Mouse (Mus musculus): ENCODE data around the gene Abcb9. TPM values are rescaled to one million over a fixed set of nuclear protein-coding genes. Genes with fewer than 3 reads are reported as not detected.
A peak's percentile ranks its signal among the peaks of the same experiment; 100 is the strongest.

Abcb9 gene
- polyA plus RNA-seq, 1 experiment, result 3.8 TPM

DNA sequence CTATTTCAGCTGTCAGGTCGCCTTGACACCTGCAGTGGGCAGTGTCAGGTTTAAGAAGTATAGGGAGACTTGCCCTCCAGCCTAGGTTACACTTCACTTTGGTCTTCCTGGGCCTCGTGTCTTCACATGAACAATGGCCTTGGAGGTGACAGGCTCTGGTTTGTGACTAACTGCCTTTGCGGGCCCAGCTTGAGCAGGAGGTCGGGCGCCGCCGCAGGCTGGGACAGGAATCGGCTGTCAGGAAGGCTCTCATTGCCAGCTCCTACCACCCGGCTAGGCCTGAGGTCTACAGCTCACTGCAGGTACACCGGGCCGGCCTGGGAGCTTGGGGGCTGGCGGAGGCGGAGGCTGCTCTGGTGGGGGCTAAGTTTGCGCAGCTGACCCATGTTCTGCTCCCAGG is 17.4 kb upstream of the Abcb9 start:
- H3K27ac ChIP-seq (ENCODE audit: insufficient read depth, low read length), result peak overlapping the region; percentile 28; the same call in 1 of the 2 replicates
- H3K4me1 ChIP-seq (ENCODE audit: control insufficient read depth, insufficient read depth, low read length), result peaks cover 6% of the 10 kb centered on the region
- peak overlapping the region; percentile 85 for H3K4me3 ChIP-seq (ENCODE audit: insufficient read depth, low read length)
- TF ChIP-seq CTCF (IDR thresholded peaks at IDR 0.05; ENCODE audit: borderline replicate concordance, insufficient read depth, low read length), result peak; percentile 53; the same call in 1 of the 2 replicates
- TF ChIP-seq POLR2A (IDR thresholded peaks at IDR 0.05; ENCODE audit: low read depth, low read length), result no peak; the same call in 1 of the 2 replicates

DNA sequence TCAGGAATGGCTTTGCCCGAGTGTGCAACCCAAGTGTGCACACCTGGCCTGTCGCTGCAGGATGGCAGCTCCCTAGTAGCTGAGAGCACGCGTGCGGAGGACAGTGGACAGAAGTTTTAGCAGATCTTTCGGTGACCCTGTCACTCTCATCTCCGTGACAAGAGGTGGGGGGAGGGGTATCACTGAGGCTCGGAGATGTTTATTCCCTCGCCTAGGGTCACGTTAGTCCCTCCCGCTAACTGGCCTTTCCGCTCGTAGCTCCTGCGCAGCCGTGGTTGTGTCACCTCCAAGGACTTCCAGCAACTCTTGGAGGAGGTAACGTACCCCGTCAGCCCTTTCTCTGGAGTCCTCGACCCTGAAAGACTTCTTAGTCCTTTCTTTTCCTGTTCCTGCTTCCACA is 16.9 kb upstream of the Abcb9 start:
- peak overlapping the region; percentile 28; the same call in 1 of the 2 replicates for H3K27ac ChIP-seq (ENCODE audit: insufficient read depth, low read length)
- TF ChIP-seq CTCF (IDR thresholded peaks at IDR 0.05; ENCODE audit: borderline replicate concordance, insufficient read depth, low read length), result no peak
- TF ChIP-seq POLR2A (IDR thresholded peaks at IDR 0.05; ENCODE audit: low read depth, low read length), result no peak
- peaks cover 6% of the 10 kb centered on the region for H3K4me1 ChIP-seq (ENCODE audit: control insufficient read depth, insufficient read depth, low read length)
- peak overlapping the region; percentile 85 for H3K4me3 ChIP-seq (ENCODE audit: insufficient read depth, low read length)

DNA sequence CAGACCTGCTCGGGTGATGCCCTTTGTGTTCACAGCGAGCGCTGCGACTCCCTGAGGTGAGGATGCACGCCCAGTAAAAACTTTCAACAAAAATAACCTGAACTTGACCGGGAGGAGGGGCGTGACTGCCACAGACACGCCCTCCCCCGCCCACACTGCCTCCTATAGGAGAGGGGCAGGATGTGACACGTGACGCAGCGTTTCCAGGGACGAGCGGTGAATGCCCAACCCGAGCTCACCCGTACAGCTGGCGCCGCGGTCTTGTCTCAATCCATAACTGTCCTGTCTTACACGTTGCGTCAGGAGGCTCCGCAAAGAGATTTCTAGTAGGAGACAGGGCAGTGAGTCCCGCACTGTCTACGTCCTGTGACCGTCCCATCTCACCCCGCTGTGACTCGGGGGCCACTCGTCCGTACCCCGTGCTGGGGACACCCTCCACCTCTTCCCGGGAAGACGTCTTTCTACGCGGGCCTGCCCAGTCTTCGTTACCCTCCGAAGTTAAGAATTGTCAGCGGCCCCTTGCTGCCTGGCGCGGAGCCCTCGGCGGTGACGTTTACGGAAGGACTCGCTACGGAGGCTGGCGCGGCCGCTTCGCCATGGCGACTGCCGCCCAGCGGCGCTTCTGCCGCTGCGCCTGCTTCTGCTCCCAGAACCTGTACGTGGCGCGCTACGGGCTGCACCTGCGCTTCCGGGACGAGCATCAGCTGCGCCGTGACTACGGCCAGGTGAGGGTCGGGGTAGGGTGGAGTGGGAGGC is 16.3 kb upstream of the Abcb9 start, which contains the start of gene Ogfod2:
TSS of gene Ogfod2 (plus strand) at position 556 of the 756 bp plus-strand sequence.
- peaks cover 2% of the 10 kb centered on the region for H3K4me1 ChIP-seq (ENCODE audit: control insufficient read depth, insufficient read depth, low read length)
- peak; percentile 89 for TF ChIP-seq POLR2A (IDR thresholded peaks at IDR 0.05; ENCODE audit: low read depth, low read length)
- no peak; the same call in 1 of the 2 replicates for TF ChIP-seq CTCF (IDR thresholded peaks at IDR 0.05; ENCODE audit: borderline replicate concordance, insufficient read depth, low read length)
- H3K27ac ChIP-seq (ENCODE audit: insufficient read depth, low read length), result peak within 1 kb of the TSS; percentile 87
- peak within 1 kb of the TSS; percentile 85 for H3K4me3 ChIP-seq (ENCODE audit: insufficient read depth, low read length)

DNA sequence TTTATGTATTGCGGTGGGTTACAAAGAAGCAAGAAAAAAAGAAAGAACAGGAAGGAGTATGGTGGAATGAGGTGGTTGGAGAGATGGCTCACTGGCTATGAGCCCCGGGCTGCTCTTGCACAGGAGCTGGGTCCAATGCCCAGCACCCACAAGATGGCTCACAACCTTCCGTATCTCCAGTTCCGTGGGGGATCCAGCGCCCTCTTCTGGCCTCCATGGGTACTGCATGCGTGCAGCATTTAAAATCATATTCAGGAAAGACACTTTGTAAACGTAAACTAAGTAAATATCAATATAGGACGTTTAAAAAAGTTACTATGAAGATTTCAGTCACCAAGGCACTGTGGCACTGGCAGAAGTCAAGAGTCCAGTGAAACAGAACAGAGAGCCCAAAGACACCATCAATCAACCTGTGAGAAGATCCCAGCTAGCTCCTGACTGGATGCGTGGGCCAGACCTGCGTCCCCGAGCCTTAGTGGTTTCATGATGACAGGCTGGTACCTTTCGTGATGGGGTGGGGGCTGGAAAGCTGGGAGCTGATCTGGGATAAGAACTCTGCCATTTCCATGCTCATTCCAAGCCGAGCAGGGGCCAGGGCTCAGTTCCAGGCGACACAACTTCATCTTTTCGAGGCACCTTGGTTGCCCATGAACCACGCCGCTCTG is 15.6 kb upstream of the Abcb9 start:
- Histone ChIP-seq H3K4me3 (ENCODE audit: insufficient read depth, low read length) (peak overlapping the region; percentile 77), H3K27ac (ENCODE audit: insufficient read depth, low read length) (no peak overlapping the region), H3K4me1 (ENCODE audit: control insufficient read depth, insufficient read depth, low read length) (no peaks in the 10 kb centered on the region)
- no peak for TF ChIP-seq POLR2A (IDR thresholded peaks at IDR 0.05; ENCODE audit: low read depth, low read length)
- TF ChIP-seq CTCF (IDR thresholded peaks at IDR 0.05; ENCODE audit: borderline replicate concordance, insufficient read depth, low read length), result peak; percentile 64

DNA sequence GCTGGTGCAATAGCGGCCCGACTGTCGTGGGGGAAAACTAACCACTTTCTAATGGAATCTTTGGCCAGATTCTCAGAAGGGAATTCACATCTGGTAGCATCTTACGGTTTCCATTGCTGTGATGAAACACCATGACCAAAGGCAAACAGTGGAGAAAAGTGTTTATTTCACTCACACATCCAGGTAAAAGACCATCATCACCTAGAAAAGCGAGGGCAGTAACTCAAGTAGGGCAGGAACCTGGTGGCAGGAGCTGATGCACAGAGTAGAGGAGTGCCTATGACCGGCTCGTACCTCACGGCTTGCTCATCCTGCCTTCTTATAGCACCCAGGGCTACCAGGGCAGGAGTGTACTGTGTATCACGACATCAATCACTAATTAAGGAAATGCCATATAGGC is 8.0 kb upstream of the Abcb9 start:
- Histone ChIP-seq H3K4me1 (ENCODE audit: control insufficient read depth, insufficient read depth, low read length) (no peaks in the 10 kb centered on the region), H3K27ac (ENCODE audit: insufficient read depth, low read length) (no peak overlapping the region), H3K4me3 (ENCODE audit: insufficient read depth, low read length) (no peak overlapping the region)
- no peak for TF ChIP-seq CTCF (IDR thresholded peaks at IDR 0.05; ENCODE audit: borderline replicate concordance, insufficient read depth, low read length)
- no peak for TF ChIP-seq POLR2A (IDR thresholded peaks at IDR 0.05; ENCODE audit: low read depth, low read length)

DNA sequence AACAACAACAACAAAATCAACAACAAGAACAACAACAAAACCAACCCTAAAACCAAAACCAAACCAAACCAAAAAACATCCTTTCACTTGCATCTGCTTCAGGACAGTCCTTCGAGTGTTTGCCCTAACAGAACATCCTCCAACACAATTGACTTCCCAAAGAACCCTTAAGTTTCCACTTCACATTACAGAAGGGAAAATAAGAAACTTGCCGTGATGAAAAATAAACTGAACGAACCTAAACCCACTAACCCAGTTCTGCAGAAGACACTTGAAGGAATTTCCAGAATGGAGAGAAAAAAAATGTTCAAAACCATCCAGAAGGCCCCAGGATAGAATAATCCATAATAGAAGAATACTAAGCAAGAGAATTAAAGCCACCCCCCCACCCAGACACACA is 7.4 kb upstream of the Abcb9 start:
- no peak overlapping the region for H3K4me3 ChIP-seq (ENCODE audit: insufficient read depth, low read length)
- H3K4me1 ChIP-seq (ENCODE audit: control insufficient read depth, insufficient read depth, low read length), result no peaks in the 10 kb centered on the region
- H3K27ac ChIP-seq (ENCODE audit: insufficient read depth, low read length), result no peak overlapping the region
- TF ChIP-seq CTCF (IDR thresholded peaks at IDR 0.05; ENCODE audit: borderline replicate concordance, insufficient read depth, low read length) (no peak), POLR2A (IDR thresholded peaks at IDR 0.05; ENCODE audit: low read depth, low read length) (no peak)

DNA sequence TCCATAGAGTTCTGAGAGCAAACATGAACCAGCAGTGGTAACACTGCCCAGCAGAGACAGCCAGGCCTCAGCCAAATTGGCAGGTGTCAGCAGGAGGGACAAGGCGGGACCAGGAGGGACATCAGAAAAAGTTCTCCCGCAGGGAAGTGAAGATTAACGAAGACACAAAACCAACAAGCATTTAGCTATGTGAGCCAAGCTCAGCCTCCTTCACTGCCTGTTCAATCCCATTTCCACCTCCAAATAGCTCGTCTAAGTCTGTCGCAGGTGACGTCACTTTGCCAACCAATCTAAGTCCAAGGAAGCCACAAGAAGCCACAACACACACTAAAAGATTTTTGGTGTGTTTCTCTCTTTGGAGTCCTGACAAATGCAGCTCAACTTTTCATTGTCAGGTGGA is 6.7 kb upstream of the Abcb9 start:
- Histone ChIP-seq H3K27ac (ENCODE audit: insufficient read depth, low read length) (no peak overlapping the region), H3K4me1 (ENCODE audit: control insufficient read depth, insufficient read depth, low read length) (no peaks in the 10 kb centered on the region), H3K4me3 (ENCODE audit: insufficient read depth, low read length) (no peak overlapping the region)
- TF ChIP-seq POLR2A (IDR thresholded peaks at IDR 0.05; ENCODE audit: low read depth, low read length) (no peak), CTCF (IDR thresholded peaks at IDR 0.05; ENCODE audit: borderline replicate concordance, insufficient read depth, low read length) (no peak)

DNA sequence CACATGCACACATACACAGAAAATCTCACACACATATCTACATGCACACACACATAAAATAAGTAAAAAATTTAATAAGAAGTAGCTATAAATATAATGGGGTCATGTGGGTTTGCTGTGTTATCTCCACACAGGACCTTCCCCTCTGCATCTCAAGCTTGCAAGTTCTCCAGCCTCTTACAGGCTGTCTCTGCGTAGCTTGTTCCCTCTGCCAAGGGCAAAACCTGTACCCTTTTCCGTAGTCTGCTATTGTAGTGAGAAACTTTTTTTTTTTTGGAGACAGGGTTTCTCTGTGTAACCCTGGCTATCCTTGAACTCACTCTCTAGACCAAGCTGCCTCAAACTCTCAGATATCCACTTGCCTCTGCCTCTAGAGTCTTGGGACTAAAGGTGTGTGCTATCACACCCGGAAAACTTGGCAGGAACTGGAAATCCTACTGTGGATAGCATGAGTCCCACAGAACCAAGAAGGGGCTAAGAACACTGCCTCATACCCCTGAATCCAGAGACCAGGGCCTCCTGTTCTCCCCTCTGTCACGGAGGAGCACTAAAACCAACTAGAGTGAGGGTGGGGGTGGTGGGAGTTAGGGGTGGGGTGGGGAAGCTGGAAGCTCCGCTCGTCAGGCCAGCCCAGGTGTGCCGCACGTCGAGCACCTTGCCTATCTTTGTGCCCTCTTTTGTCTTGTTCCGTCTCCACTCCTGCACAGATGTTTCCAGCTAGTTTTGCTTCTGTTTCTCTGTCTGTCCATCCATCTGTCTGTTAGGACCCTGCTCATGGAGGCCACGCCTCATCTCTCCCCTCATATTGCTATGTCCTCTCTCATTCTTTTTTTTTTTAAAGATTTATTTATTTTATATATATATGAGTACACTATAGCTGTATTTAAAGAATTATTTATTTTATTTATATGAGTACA is 4.8 kb upstream of the Abcb9 start:
- H3K4me3 ChIP-seq (ENCODE audit: insufficient read depth, low read length), result no peak overlapping the region
- TF ChIP-seq POLR2A (IDR thresholded peaks at IDR 0.05; ENCODE audit: low read depth, low read length), result no peak
- TF ChIP-seq CTCF (IDR thresholded peaks at IDR 0.05; ENCODE audit: borderline replicate concordance, insufficient read depth, low read length), result no peak
- H3K4me1 ChIP-seq (ENCODE audit: control insufficient read depth, insufficient read depth, low read length), result no peaks in the 10 kb centered on the region
- no peak overlapping the region for H3K27ac ChIP-seq (ENCODE audit: insufficient read depth, low read length)

DNA sequence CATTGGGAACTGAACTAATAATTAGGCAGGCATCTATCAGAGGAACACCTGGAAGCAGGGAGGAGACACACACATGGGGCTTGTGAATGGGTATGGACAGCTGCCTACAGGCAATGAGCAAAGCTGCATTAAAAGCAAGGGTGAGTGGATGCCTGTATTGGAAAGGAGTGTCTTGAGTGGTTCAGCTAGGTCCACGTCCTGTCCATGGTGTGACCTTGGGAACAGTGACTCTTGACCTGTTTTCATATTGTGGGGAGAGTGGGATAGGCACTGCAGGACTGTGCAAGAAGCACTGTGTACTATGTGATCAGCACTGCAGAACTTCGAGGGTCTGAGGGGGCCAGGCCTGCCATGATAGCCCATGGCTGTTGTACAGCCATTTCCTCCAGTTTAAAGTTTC is 3.3 kb upstream of the Abcb9 start:
- H3K4me1 ChIP-seq (ENCODE audit: control insufficient read depth, insufficient read depth, low read length), result no peaks in the 10 kb centered on the region
- H3K4me3 ChIP-seq (ENCODE audit: insufficient read depth, low read length), result no peak overlapping the region
- TF ChIP-seq CTCF (IDR thresholded peaks at IDR 0.05; ENCODE audit: borderline replicate concordance, insufficient read depth, low read length) (no peak), POLR2A (IDR thresholded peaks at IDR 0.05; ENCODE audit: low read depth, low read length) (no peak)
- H3K27ac ChIP-seq (ENCODE audit: insufficient read depth, low read length), result no peak overlapping the region
